Comparison of ENCODE assay signal across 23 mouse cellular contexts in genomic region chr7:25063346-25063745, GRCm38 (mm10). TPM values are rescaled to one million over a fixed set of nuclear protein-coding genes. Genes with fewer than 3 reads are reported as not detected.
DNase-seq lines count a peak whose midpoint lies in the region; ATAC-seq and TF ChIP-seq lines count a peak whose summit lies in the region.
"Had no signal": no experiment of that assay in that cellular context is flagged by ENCODE, and none has a peak within 500 bp of the region (broad histone marks: within the 10 kb centered on the region; RNA-seq: fewer than 3 reads in every experiment).

No protein-coding gene starts in this region.

- no peak for TF ChIP-seq CTCF in left cerebral cortex, adult 2 months (IDR thresholded peaks at IDR 0.05)

- WGBS in heart, embryonic 12.5 days, result 88% methylated on average over 6 of the region's 6 CpGs

- H3K27ac ChIP-seq in left cerebral cortex, adult 2 months, result peak overlapping the region; percentile 2
- H3K27ac ChIP-seq in heart, embryonic 12.5 days (ENCODE audit: poor library complexity, severe bottlenecking), result no peak overlapping the region
- H3K27ac ChIP-seq: embryonic facial prominence, embryonic 13.5 days; embryonic facial prominence, embryonic 15.5 days; forebrain, embryonic 10.5 days; forebrain, embryonic 12.5 days; forebrain, embryonic 15.5 days had no signal

- H3K4me2 ChIP-seq in heart, embryonic 12.5 days, result no peak overlapping the region
- H3K4me2 ChIP-seq: embryonic facial prominence, embryonic 13.5 days; embryonic facial prominence, embryonic 15.5 days; forebrain, embryonic 12.5 days; forebrain, embryonic 15.5 days had no signal

- no peak for DNase-seq in left cerebral cortex, adult 2 months (ENCODE audit: extremely low spot score in 1 of 2, low spot score in 2 of 2)
- DNase-seq in left cerebral cortex, adult 8-10 months (ENCODE audit: low spot score in 2 of 2), result no peak
- DNase-seq in brain, adult 2 months (ENCODE audit: low read depth, low spot score), result peak; percentile 57
- no peak for DNase-seq in gastrocnemius, postnatal 10 days
- DNase-seq: adrenal gland, adult 2 months; adrenal gland, postnatal 10 days; adrenal gland, postnatal 25 days; cerebellum, adult 11-12 months; cerebellum, adult 2 months; cerebellum, adult 9-10 months; cerebellum, postnatal 10 days; cerebellum, postnatal 25 days; embryo, embryonic 11 days; forebrain, postnatal 0 days had no signal

- intact Hi-C loops in left cerebral cortex, adult 2 months (cut with DNase I), result no loop called here

- peaks cover 96% of the 10 kb centered on the region for H3K36me3 ChIP-seq in heart, embryonic 12.5 days

- H3K4me1 ChIP-seq in heart, embryonic 12.5 days (replicated peaks), result peaks cover 5% of the 10 kb centered on the region; the same call in 1 of the 2 replicates
- H3K4me1 ChIP-seq: embryonic facial prominence, embryonic 13.5 days; embryonic facial prominence, embryonic 15.5 days had no signal

- no peak overlapping the region for H3K9ac ChIP-seq in heart, embryonic 12.5 days
- H3K9ac ChIP-seq: embryonic facial prominence, embryonic 13.5 days; embryonic facial prominence, embryonic 15.5 days; forebrain, embryonic 12.5 days; forebrain, embryonic 15.5 days; forebrain, postnatal 0 days had no signal

- H3K4me3 ChIP-seq in left cerebral cortex, adult 2 months, result no peak overlapping the region
- no peak overlapping the region for H3K4me3 ChIP-seq in heart, embryonic 12.5 days
- H3K4me3 ChIP-seq: embryonic facial prominence, embryonic 13.5 days; embryonic facial prominence, embryonic 15.5 days; erythroblast, embryonic 14.5 days; forebrain, embryonic 10.5 days; forebrain, embryonic 12.5 days; forebrain, embryonic 15.5 days had no signal

- no peaks in the 10 kb centered on the region for H3K27me3 ChIP-seq in heart, embryonic 12.5 days (replicated peaks)
- H3K27me3 ChIP-seq: embryonic facial prominence, embryonic 13.5 days; embryonic facial prominence, embryonic 15.5 days; forebrain, embryonic 12.5 days; forebrain, embryonic 15.5 days had no signal

- ATAC-seq in common myeloid progenitor, adult 5-6 weeks (replicated peaks; ENCODE audit: low read depth, poor library complexity, severe bottlenecking), result peak; percentile 71
- peak; percentile 96 for ATAC-seq in megakaryocyte-erythroid progenitor cell, adult 5-6 weeks (replicated peaks; ENCODE audit: low FRiP score, low TSS enrichment, poor library complexity, severe bottlenecking)
- no peak for ATAC-seq in heart, embryonic 12.5 days (ENCODE audit: insufficient number of reproducible peaks, low FRiP score)
- ATAC-seq: forebrain, embryonic 15.5 days; forebrain, postnatal 0 days had no signal

- H3K9me3 ChIP-seq in heart, embryonic 12.5 days (replicated peaks), result no peaks in the 10 kb centered on the region
- H3K9me3 ChIP-seq: embryonic facial prominence, embryonic 13.5 days; embryonic facial prominence, embryonic 15.5 days; forebrain, embryonic 10.5 days; forebrain, embryonic 12.5 days; forebrain, embryonic 15.5 days had no signal

RNA-seq across cellular contexts. Expression of gene Grik5, which starts 8.8 kb away (rescaled TPM):
- 100 to 1,000 TPM; 207 to 218 TPM for total RNA-seq in left cerebral cortex, adult 2 months (2021)
- 100 to 1,000 TPM; 201 to 224 (median 207) TPM for total RNA-seq in left cerebral cortex, adult 8-10 months (2022)
- total RNA-seq in common myeloid progenitor, adult 5-6 weeks (2017), result 10.4 and 11.5 TPM in 2 replicates
- total RNA-seq in megakaryocyte-erythroid progenitor cell, adult 5-6 weeks (2014; fragmentation: Nextera tagmentation), result 20.9 and 31.7 TPM in 2 replicates
- 0.23 and 6.4 TPM in 2 replicates for total RNA-seq in megakaryocyte-erythroid progenitor cell, adult 5-6 weeks (2017)
- polyA plus RNA-seq in heart, embryonic 12.5 days (2016; fragmentation: Nextera tagmentation; extraction: Ambion mirVana), result 7.7 and 7.9 TPM in 2 replicates
- total RNA-seq in gastrocnemius, postnatal 10 days (2021), result 10 to 100 TPM in 1 of 2 experiments, 1 to 10 TPM in 1; 7.2 to 11.0 TPM

RNA-seq across cellular contexts. Expression of gene Zfp574, which starts 9.0 kb away (rescaled TPM):
- total RNA-seq in left cerebral cortex, adult 2 months (2021), result 10 to 100 TPM; 37.1 to 37.7 TPM
- 10 to 100 TPM; 36.8 to 40.0 (median 37.1) TPM for total RNA-seq in left cerebral cortex, adult 8-10 months (2022)
- total RNA-seq in common myeloid progenitor, adult 5-6 weeks (2017), result 4.8 and 8.4 TPM in 2 replicates
- 12.0 and 18.6 TPM in 2 replicates for total RNA-seq in megakaryocyte-erythroid progenitor cell, adult 5-6 weeks (2014; fragmentation: Nextera tagmentation)
- 3.7 and 6.9 TPM in 2 replicates for total RNA-seq in megakaryocyte-erythroid progenitor cell, adult 5-6 weeks (2017)
- polyA plus RNA-seq in heart, embryonic 12.5 days (2016; fragmentation: Nextera tagmentation; extraction: Ambion mirVana), result 24.4 and 24.5 TPM in 2 replicates
- 1 to 10 TPM; 6.9 to 9.0 TPM for total RNA-seq in gastrocnemius, postnatal 10 days (2021)

RNA-seq across cellular contexts. Expression of gene Atp1a3, which starts 57.6 kb away (rescaled TPM):
- 1,000 to 10,000 TPM; 1,970 to 2,141 TPM for total RNA-seq in left cerebral cortex, adult 2 months (2021)
- 1,000 to 10,000 TPM; 1,859 to 2,026 (median 1,901) TPM for total RNA-seq in left cerebral cortex, adult 8-10 months (2022)
- total RNA-seq in common myeloid progenitor, adult 5-6 weeks (2017), result 17.1 and 23.8 TPM in 2 replicates
- total RNA-seq in megakaryocyte-erythroid progenitor cell, adult 5-6 weeks (2014; fragmentation: Nextera tagmentation), result not detected in 2 replicates
- 0.75 TPM in 1 of 2 replicates, not detected in the other for total RNA-seq in megakaryocyte-erythroid progenitor cell, adult 5-6 weeks (2017)
- polyA plus RNA-seq in heart, embryonic 12.5 days (2016; fragmentation: Nextera tagmentation; extraction: Ambion mirVana), result 2.9 and 3.8 TPM in 2 replicates
- total RNA-seq in gastrocnemius, postnatal 10 days (2021), result 1 to 10 TPM; 1.9 to 4.0 TPM

Comparison
In these comparisons a context has a peak if more than half of its experiments do, and no peak if none do; other contexts are left out.
1. RNA of gene Grik5, which starts 8.8 kb away (total RNA-seq): 207 to 218 TPM in left cerebral cortex, adult 2 months and 201 to 224 TPM in left cerebral cortex, adult 8-10 months; 0.23 to 31.7 TPM in megakaryocyte-erythroid progenitor cell, adult 5-6 weeks, 10.4 to 11.5 TPM in common myeloid progenitor, adult 5-6 weeks and 7.2 to 11.0 TPM in gastrocnemius, postnatal 10 days; every median in the first group is over 4 times any median in the second.
2. RNA of gene Atp1a3, which starts 57.6 kb away (total RNA-seq): 1,970 to 2,141 TPM in left cerebral cortex, adult 2 months and 1,859 to 2,026 TPM in left cerebral cortex, adult 8-10 months; 17.1 to 23.8 TPM in common myeloid progenitor, adult 5-6 weeks, 1.9 to 4.0 TPM in gastrocnemius, postnatal 10 days and 0.75 TPM in megakaryocyte-erythroid progenitor cell, adult 5-6 weeks; every median in the first group is over 10 times any median in the second.